Mouse (Mus musculus): ENCODE measurements at regions not wholly inside any gene's neighbourhood (a gene's known extent, or its start where the extent isn't known, plus 50 kb on each side); places are given as distances from the start of the nearest gene placed in this dataset.

GRCm38 (mm10) chr16:55587138-55587537 lies 251.6 kb downstream of the Nfkbiz start:
- TF ChIP-seq POLR2AphosphoS5 (IDR thresholded peaks at IDR 0.05; ENCODE audit: insufficient replicate concordance, low read depth, low read length) (no peak), CTCF (IDR thresholded peaks at IDR 0.05; ENCODE audit: low read depth, low read length) (no peak), GATA2 (IDR thresholded peaks at IDR 0.05; ENCODE audit: borderline replicate concordance, low read depth, low read length) (no peak), GATA1 (IDR thresholded peaks at IDR 0.05; ENCODE audit: borderline replicate concordance, low read length) (no peak)
